Mouse (Mus musculus): ENCODE data around the gene Mphosph9.

Gene Mphosph9

GRCm38 (mm10) chr5:124310091-124310490 lies 17.7 kb downstream of the Mphosph9 start:
- ChIA-PET POLR2A (interaction anchor here in 3 of 4 experiments (0.7 to 2.7 kb wide), 7 partner anchors 13 to 151 kb away, joined by 3 to 17 read pairs (median 5); partner anchors contain the start of genes 2810006K23Rik (in 3 of the 3) and Mphosph9 (in 3 of the 3)), CTCF (interaction anchor here in 2 of 4 experiments (0.7 to 1.0 kb wide), 2 partner anchors 10 to 42 kb away, joined by 3 to 4 read pairs; no protein-coding TSS in a partner anchor)

- ChIA-PET POLR2A (interaction anchor here in 3 of 4 experiments (0.5 to 2.7 kb wide), 10 partner anchors 9 to 455 kb away, joined by 3 to 17 read pairs (median 4); partner anchors contain the start of genes 2810006K23Rik (in 3 of the 3) and Mphosph9 (in 3 of the 3)), CTCF (interaction anchor here in 3 of 4 experiments (0.5 to 1.8 kb wide), 4 partner anchors 9 to 1024 kb away, joined by 3 to 4 read pairs (median 4); no protein-coding TSS in a partner anchor)
Observed at GRCm38 (mm10) chr5:124309155-124309554, 18.6 kb downstream of the Mphosph9 start.

- POLR2A ChIA-PET = interaction anchor here (0.6 to 2.4 kb wide), 9 partner anchors 9 to 94 kb away, joined by 3 to 7 read pairs (median 3); partner anchors contain the start of genes 2810006K23Rik (in 2 of the 4) and Mphosph9 (in 2 of the 4)
- CTCF ChIA-PET = interaction anchor here in 2 of 4 experiments (0.7 kb wide), 2 partner anchors 302 to 390 kb away, joined by 3 read pairs; no protein-coding TSS in a partner anchor
Observed at GRCm38 (mm10) chr5:124302853-124303252, 24.9 kb downstream of the Mphosph9 start.

- POLR2A ChIA-PET = interaction anchor here (0.5 to 1.6 kb wide), 17 partner anchors 9 to 588 kb away, joined by 3 to 9 read pairs (median 4); partner anchors contain the start of genes 2810006K23Rik (in 3 of the 4) and Mphosph9 (in 3 of the 4)
- CTCF ChIA-PET = interaction anchor here (0.5 to 3.2 kb wide), 16 partner anchors 8 to 1439 kb away, joined by 3 to 16 read pairs (median 4); no protein-coding TSS in a partner anchor
Observed at GRCm38 (mm10) chr5:124300132-124300531, 27.6 kb downstream of the Mphosph9 start.

GRCm38 (mm10) chr5:124299307-124299706 lies 28.5 kb downstream of the Mphosph9 start:
- CTCF ChIA-PET = interaction anchor here (0.5 to 3.2 kb wide), 14 partner anchors 10 to 629 kb away, joined by 3 to 16 read pairs (median 4); no protein-coding TSS in a partner anchor
- POLR2A ChIA-PET = interaction anchor here in 2 of 4 experiments (0.7 to 1.6 kb wide), 5 partner anchors 13 to 364 kb away, joined by 3 to 7 read pairs (median 4); partner anchors contain the start of genes 2810006K23Rik (in 1 of the 2) and Mphosph9 (in 1 of the 2)

GRCm38 (mm10) chr5:124296475-124296874 lies 31.3 kb downstream of the Mphosph9 start:
- POLR2A ChIA-PET = interaction anchor here in 3 of 4 experiments (1.0 to 1.8 kb wide), 5 partner anchors 9 to 134 kb away, joined by 3 to 4 read pairs (median 4); partner anchors contain the start of genes 2810006K23Rik (in 2 of the 3) and Mphosph9 (in 2 of the 3)
- CTCF ChIA-PET = interaction anchor here in 2 of 4 experiments (0.5 to 2.2 kb wide), 3 partner anchors 134 to 952 kb away, joined by 3 to 7 read pairs (median 4); no protein-coding TSS in a partner anchor

- POLR2A ChIA-PET = interaction anchor here in 2 of 4 experiments (1.0 to 2.3 kb wide), 5 partner anchors 9 to 43 kb away, joined by 3 to 10 read pairs (median 3); partner anchors contain the start of genes 2810006K23Rik (in 1 of the 2) and Mphosph9 (in 1 of the 2)
Observed at GRCm38 (mm10) chr5:124293967-124294366, 33.8 kb downstream of the Mphosph9 start.

GRCm38 (mm10) chr5:124290216-124290615 lies 37.6 kb downstream of the Mphosph9 start:
- ChIA-PET POLR2A (interaction anchor here in 1 of 4 experiments (1.0 kb wide), 1 partner anchor 38 kb away, joined by 4 read pairs; the partner anchor contains the start of genes 2810006K23Rik and Mphosph9), CTCF (interaction anchor here in 3 of 4 experiments (0.7 to 1.8 kb wide), 4 partner anchors 22 to 497 kb away, joined by 3 to 4 read pairs (median 4); no protein-coding TSS in a partner anchor)

More at GRCm38 (mm10) chr5:124293967-124294366, 33.8 kb downstream of the Mphosph9 start:
- CTCF ChIA-PET = interaction anchor here in 1 of 4 experiments (0.6 to 0.7 kb wide), 2 partner anchors 281 to 1320 kb away, joined by 3 read pairs; no protein-coding TSS in a partner anchor

DNA sequence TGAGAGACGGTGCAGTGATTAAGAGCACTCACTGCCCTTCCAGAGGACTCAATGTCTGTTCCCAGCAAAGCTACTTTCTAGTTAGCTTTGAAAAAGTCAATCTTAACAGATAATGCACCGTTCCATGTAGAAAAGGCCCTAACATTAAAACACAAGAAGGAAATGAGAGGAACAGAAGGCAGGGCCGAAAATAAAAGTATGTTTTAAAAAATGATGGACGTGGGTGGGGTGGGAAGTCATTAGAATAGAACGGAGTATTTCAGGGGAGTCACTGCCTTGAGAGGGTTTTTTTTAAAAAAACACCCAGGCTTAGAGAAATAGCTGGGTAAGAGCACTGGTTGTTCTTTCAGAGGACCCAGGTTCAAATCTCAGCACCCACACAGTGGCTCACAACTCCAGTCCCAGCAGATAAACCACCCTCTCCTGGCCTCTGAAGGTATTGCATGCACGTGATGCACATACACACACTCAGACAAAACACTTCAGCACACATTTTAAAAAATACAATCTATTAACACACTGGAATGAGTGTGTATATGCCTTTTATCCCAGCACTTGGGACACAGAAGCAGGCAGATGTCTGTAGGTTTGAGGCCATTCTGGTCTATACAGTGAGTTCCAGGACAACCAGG lies 40.0 kb downstream of the Mphosph9 start:
- ChIA-PET POLR2A (interaction anchor here in 1 of 4 experiments (0.9 to 1.5 kb wide), 3 partner anchors 9 to 177 kb away, joined by 3 to 4 read pairs (median 4); no protein-coding TSS in a partner anchor), CTCF (interaction anchor here in 2 of 4 experiments (0.9 to 1.9 kb wide), 4 partner anchors 125 to 203 kb away, joined by 3 to 6 read pairs (median 4); no protein-coding TSS in a partner anchor)

- ChIA-PET POLR2A (interaction anchor here in 2 of 4 experiments (0.6 to 3.3 kb wide), 6 partner anchors 10 to 587 kb away, joined by 3 to 10 read pairs (median 4); partner anchors contain the start of genes 2810006K23Rik (in 1 of the 2) and Mphosph9 (in 1 of the 2)), CTCF (interaction anchor here (0.6 to 3.7 kb wide), 17 partner anchors 11 to 859 kb away, joined by 3 to 16 read pairs (median 4); no protein-coding TSS in a partner anchor)
Observed at GRCm38 (mm10) chr5:124284330-124284729, 43.4 kb downstream of the Mphosph9 start.

DNA sequence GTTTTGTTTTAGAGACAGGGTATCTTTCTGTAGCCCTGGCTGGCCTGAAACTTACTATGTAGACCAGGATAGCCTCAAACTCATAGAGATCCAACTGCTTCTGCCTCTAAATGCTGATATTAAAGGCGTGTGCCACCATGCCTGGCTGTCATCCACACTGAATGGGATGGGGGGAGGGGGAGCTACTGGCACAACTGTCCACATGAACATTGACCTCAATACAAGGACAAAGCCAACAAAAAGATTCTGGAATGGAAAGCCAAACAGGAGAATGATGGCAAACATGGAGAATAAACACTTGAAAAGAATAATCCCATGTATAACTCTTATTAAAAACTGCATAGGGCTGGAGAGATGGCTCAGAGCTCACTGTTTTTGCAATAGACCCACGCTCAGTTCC lies 44.9 kb downstream of the Mphosph9 start:
- CTCF ChIA-PET = interaction anchor here in 2 of 4 experiments (1.4 to 3.7 kb wide), 2 partner anchors 120 kb away, joined by 5 to 16 read pairs; no protein-coding TSS in a partner anchor
- POLR2A ChIA-PET = interaction anchor here in 1 of 4 experiments (0.7 to 3.3 kb wide), 6 partner anchors 9 to 45 kb away, joined by 3 to 10 read pairs (median 3); partner anchors contain the start of genes 2810006K23Rik and Mphosph9

DNA sequence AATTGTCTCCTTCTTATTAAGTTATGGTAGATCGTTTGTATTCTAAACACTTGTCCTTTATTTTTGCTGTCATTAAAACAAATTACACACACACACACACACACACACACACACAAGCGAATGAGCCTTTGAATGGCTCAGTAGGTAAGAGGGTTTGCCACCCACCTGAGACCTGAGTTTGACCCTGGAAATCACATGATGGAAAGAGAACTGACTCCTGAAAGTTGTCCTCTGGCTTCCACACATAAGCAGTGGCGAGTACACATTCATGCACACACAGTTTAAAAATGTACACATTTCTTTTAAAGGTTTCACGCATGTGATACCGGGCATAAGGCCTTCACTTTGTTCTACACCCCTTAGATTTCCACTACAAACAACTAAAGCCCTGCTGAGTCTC lies 57.5 kb downstream of the Mphosph9 start:
- POLR2A ChIA-PET = interaction anchor here in 1 of 4 experiments (0.6 to 1.0 kb wide), 2 partner anchors 13 to 32 kb away, joined by 3 to 4 read pairs; no protein-coding TSS in a partner anchor
- CTCF ChIA-PET = no interaction called here

DNA sequence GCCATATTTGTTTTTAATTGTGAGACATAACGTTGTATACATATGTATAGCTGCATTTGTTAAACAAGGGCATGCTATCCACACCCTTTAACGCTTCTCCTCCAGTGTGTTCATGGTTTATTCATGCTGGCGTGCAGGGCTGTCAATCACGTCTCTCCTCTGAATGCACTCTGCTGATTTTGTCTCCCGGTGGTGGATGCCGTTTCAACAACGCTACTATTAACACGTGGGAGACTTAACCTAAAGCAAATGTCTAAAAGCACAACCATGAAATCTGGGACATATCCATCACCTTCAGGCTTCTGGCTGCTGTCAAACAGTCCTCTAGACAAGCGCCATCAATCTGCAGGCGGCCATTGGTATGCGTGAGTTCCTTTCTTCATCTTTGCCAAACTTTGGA lies 58.1 kb downstream of the Mphosph9 start:
- ChIA-PET CTCF (no interaction called here), POLR2A (interaction anchor here in 1 of 4 experiments (0.6 to 1.5 kb wide), 3 partner anchors 10 to 33 kb away, joined by 4 to 6 read pairs (median 4); no protein-coding TSS in a partner anchor)

DNA sequence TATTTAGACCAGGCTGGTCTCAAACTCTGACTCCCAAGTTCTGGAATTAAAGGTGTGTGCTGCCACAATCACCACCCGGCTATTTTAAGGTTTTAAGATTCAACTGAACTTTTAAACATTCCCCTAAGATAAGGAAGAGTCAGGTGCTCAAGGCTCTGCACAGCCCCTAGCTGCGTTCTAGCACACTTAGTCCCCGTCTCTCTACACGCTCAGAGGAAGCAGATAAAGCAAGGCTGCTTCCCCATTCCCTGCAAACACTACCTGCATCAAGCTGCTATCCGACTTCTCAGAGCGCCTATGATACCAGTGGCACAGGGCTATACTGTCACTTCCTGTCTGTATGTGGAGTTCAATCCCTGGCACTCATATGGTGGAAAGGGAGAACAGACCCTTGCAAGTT lies 60.1 kb downstream of the Mphosph9 start:
- POLR2A ChIA-PET = no interaction called here

GRCm38 (mm10) chr5:124266821-124267220 lies 61.0 kb downstream of the Mphosph9 start:
- ChIA-PET CTCF (no interaction called here), POLR2A (interaction anchor here in 3 of 4 experiments (0.6 to 2.0 kb wide), 6 partner anchors 10 to 323 kb away, joined by 3 to 9 read pairs (median 4); no protein-coding TSS in a partner anchor)

More for the DNA sequence above, 60.1 kb downstream of the Mphosph9 start:
- CTCF ChIA-PET = no interaction called here

DNA sequence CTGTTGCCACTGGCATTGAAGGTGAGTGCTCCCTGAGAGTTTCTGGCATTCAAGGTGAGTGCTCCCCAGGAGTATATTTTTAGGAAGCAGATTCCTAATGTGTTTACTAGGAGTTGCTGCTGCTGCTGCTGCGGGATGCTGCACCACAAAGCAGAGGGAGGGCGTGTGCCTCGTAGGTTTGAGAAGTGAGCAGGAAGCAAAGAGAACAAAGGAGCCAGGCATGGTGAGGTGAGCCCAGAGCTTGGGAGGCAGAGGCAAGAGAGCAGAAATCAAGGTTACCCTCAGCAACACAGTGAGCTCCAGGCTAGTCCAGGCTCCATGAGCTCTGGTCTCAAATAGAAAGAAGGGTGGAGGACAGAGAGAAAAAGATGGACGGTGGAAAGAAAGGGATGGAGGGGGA lies 64.5 kb downstream of the Mphosph9 start:
- ChIA-PET POLR2A (interaction anchor here in 3 of 4 experiments (0.6 to 0.8 kb wide), 7 partner anchors 33 to 348 kb away, joined by 3 to 6 read pairs (median 3); no protein-coding TSS in a partner anchor), CTCF (interaction anchor here in 2 of 4 experiments (0.7 to 1.3 kb wide), 2 partner anchors 76 to 179 kb away, joined by 3 to 4 read pairs; no protein-coding TSS in a partner anchor)

GRCm38 (mm10) chr5:124262090-124262489 lies 65.7 kb downstream of the Mphosph9 start:
- ChIA-PET POLR2A (interaction anchor here in 2 of 4 experiments (1.0 to 1.2 kb wide), 2 partner anchors 12 to 15 kb away, joined by 3 read pairs; no protein-coding TSS in a partner anchor), CTCF (no interaction called here)

All from embryonic stem cell, embryonic (primary cell).